Mouse (Mus musculus) bone marrow macrophage, adult 2 months (primary cell): Measurements from ENCODE around the gene Agfg2.

Experiments used
- CTCF ChIP-seq: IDR thresholded peaks from 2 replicates; pipeline ENCODE4 v1.5.1; 2012; ENCODE audit warnings: low read depth, mild to moderate bottlenecking, low read length, moderate library complexity
- POLR2A ChIP-seq: IDR thresholded peaks from 2 replicates; pipeline ENCODE4 v1.6.1; 2012; ENCODE audit warnings: mild to moderate bottlenecking, low read depth, low read length, borderline replicate concordance

DNA sequence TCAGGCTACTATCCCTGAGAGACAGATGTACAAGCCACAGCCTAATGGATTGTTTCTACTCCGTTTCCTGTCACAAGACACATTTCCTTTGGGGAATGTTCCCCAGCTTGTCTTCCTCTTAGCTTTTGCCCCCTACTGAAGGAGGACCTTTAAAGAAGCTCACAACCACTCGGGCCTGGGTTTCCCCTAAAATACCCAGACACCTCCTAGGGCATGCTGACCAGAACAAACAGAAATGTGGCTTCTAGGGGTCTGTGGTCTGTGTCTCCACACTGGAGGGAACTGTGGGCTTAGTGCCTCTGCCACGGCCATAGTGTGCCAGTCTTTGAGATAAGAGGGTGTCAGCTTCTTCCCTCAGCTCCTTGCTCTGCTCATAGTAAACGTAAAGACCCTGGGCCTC, 52.9 kb downstream of the Agfg2 start:
- TF ChIP-seq CTCF, result no peak
- TF ChIP-seq POLR2A, result no peak
